Mouse (Mus musculus) G1E-ER4 (cell line): Measurements from ENCODE around the gene Rac2. TPM values are rescaled to one million over a fixed set of nuclear protein-coding genes. Genes with fewer than 3 reads are reported as not detected.

Source experiments
- GATA1 ChIP-seq: IDR thresholded peaks from one replicate; pipeline ENCODE4 v1.8.0; 2012; ENCODE audit warnings: low read length, inconsistent platforms
- polyA plus RNA-seq: library from polyadenylated mRNA; stranded (reverse); fragments of >175 nt; gene quantifications from 2 replicates; pipeline ENCODE4 v1.2.3, GENCODE M21; 2012

Rac2 gene
- polyA plus RNA-seq, 1 experiment: 435 TPM

DNA sequence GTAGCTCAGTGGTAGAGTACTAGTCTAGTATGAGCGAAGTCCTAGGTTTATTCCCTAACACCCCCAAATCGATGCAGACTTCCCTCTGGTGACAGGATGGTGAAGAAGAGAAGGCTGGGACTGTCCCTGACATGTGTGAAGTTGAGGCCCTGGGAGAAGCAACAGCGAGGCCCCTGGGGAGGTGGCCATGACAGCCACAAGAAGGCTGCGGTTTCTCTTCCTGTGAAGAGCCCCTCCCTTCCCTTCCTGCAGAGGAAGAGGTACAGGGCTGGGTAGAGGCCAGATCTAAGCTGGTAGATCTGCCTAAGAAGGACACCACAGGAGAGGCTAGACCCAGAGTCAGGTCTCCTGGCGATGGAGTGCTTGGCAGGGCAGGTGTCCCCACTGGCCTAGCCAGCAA, 8.6 kb downstream of the Rac2 start:
- TF ChIP-seq GATA1: no peak

DNA sequence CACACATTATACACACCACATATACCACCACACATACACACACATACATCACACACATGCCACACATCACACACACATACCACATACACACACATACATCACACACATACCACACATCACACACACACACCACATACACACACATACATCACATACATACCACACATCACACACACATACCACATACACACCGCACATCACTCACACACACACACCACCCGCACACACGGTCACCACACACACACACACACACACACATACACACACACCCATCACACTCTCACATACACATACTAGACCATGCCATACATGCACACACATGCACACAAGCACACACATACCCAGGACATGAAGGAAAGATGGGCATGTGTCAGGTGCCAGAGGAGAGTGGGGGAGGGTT, 9.2 kb downstream of the Rac2 start:
- no peak for TF ChIP-seq GATA1

DNA sequence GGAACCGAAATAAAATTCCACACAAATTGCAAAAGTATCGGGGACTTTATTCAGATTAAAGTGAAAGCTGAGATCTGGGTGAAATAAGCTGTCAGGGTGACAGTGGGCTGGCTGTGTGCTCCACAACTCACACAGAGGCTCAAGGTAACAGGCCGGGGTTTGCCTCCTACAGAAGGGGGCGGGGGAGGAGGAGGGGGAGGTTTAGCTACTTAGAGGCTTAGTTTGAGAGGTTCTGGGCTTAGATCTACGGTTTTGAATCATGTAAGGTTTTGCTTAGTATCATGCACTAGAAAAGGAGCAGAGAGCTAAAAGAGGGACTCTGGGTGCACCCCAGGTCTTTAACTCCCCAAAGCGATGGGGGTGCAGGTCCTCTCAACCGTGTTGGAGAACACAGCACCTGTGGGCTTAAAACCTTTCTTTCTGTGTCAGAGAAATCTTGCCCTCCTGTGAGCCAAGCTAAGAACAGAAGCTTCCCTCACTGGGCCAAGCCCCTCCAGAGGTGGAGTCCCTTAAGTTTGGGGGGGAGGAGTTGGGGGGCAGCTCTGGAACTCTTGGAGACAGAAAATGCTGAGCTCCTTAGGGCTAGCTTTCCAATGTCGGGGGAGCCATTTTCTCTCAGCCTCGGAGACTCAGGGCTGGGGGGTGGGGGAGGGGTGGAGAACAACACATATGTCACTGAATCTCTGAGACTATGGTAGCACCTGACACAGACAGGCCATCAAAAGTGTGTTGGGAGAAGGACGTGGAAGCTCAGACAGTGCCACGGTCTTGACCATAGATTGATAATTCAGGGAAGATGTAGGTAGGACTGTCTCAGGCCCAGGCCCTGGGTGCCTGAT, 13.2 kb downstream of the Rac2 start:
- no peak for TF ChIP-seq GATA1

DNA sequence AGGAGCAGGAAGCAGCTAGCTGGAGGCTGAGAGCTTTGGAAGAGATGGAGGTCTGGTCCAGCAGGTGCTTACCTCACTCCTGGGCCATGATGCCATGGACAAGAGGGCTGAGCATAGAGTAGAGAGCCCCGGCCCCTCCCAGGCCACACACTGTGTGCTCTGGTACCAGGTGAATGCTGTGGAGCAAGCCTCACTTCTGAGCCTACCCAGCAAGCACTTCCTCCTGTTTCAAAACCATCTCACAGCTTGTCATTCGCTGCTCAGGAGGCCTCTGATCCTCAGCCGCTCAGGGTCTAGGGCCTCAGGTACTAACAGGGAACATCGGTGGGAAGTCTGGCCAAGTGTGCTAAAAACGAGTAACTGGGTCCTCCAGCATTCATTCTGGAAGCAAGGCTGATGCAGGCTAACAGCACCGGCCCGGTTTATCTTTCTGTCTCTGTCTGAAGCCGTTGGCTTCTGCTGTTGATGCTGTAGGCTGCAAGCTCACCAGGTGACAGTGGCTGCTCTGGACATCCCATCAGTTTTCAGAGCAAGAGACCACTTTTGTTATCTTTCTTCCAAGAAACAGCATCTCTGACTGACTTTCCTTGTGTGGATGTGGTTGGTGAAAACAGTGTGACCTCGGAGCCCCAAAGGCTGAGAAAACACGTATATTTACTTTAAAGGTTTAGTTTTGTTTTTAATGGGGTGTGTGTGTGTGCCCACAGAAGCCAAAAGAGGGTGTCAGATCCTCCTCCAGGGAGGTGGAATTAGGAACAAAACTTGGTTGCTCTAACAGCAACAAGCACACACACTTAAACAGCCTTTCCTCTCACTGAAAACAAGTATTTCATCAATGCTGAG, 14.7 kb downstream of the Rac2 start:
- no peak for TF ChIP-seq GATA1

DNA sequence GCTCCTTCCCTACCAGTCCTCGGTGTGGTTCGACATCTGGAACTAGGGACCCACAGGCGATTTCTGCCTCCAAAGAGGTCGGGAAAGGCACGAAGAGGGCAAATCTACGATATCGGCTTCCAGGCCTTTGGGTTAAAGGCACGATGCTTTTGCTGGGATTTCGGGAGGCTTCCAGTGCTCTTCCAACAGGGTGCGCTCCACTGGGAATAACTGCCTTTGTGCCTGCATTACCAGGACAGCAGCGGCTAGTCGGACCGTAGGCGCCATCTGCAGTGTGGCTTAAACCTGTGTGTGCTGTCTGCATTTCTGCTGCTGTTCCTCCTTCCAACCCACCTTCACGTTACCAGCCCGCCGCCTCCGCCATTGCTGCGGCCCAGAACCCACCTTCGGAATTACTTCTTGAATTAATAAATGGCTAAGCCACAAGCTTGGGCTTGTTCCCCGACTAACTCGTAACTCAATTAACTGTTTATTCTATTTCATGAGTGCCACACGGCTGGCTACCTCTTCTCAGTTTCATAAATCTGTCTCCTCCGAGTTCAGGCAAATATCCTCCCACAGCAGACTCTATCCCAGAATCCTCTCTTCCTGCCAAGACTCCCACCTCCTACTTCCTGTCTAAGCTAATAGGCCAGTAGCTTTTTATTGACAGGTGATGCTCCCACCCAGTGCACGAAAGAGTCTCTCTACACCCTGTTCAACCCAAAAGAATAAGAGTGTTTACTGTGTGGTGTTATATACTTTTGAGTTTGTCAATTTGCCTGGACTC, 17.9 kb downstream of the Rac2 start:
- TF ChIP-seq GATA1: no peak

DNA sequence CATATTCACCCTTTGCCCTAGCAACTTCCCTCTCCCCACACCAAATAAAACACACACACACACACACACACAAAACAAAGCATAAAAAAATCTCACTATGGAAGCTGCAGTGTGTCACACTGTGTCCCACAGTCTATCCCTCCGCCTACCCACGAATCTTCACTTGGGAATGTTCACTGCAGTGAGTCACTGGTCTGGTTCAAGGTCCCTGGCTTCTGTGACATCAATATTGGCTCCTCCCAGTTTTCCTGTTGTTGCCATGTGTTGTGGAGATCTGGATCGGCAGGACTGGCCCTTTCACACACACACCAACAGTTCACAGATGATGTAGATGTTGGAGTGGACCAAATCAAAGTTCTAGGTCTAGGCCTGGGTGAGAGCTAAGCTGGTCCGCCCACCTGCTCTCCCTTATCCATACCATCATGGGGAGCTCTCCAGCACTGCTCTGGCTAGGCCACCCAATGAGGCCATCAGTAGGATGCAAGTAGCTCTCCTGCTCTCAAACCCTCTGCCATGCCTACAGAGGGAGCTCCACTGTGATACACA, 23.3 kb downstream of the Rac2 start:
- no peak for TF ChIP-seq GATA1

DNA sequence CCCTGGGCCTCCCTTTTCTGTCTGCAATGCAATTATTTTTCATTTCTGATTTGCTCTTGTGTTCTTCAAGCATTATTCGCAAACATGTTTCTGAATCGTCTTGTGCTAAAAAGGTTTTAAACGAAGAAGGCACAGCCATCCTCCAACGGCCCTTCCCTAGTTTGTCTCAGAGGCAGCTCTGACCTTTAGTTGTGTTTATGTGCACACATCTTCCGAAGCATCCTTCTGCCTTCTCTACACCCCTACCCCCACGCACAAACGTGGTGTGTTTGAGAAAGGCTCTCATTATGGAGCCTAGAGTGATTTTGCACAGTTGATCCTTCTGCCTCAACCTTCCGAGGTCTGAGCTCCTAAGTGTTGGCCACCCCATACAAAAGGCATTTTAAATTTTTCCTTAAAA, 23.9 kb downstream of the Rac2 start:
- no peak for TF ChIP-seq GATA1

DNA sequence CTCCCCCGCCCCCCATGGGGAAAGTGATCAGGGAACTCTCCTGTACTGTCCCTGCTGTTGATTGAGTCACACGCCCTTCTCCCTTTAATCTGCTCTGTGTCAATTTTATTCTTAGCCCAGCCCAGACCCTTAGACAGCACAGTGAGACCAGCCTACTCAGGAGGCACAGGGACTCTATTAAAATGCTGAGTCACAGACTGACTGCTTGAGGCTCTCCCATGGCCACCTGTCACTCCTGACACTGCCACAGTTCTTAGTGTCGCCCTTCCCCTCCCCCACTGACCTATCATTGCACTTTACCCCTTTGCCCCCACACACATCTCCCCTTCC, 24.3 kb downstream of the Rac2 start:
- no peak for TF ChIP-seq GATA1

DNA sequence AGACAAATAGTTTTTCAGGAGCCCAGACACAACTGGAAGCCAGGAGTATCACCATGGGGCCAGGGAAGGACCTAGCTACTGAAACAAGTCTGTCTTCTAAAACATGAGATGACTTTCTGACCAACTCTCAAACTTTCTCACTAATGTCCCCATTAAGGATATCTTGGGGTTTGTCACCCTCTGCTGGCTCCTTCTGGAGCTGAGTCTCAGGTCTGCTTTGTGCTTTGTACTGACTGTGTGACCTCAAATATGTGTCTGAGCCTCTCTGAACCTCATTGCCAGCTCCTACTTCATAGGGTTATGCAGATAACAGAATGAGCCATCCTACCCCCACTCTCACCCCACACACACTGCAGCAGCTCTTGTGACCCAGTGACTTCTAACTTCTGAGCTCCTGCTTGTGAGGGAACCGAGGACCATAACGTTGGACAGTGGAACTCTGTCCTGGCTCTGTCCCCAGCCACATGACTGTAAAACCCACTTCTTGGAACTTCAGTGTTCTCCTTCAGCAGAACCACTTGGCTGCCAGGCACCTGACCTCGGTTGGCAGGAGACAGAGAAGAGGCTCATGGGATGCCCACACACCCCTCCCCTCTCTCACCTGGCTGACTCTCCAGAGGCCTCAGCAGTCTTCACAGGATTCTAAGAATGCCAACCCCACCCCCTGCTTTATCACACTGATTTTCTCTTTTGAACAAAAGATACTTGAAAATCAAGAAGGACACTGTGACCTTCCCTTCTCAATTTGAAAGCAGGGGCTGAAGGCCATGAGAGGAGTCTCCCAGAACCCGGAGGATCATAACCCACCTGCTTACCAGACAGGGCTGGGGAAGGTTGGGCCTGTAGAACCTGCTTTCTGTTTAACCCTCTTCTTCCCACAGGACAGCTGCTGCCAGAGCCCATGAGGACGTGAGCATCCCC, 24.9 kb downstream of the Rac2 start:
- no peak for TF ChIP-seq GATA1

DNA sequence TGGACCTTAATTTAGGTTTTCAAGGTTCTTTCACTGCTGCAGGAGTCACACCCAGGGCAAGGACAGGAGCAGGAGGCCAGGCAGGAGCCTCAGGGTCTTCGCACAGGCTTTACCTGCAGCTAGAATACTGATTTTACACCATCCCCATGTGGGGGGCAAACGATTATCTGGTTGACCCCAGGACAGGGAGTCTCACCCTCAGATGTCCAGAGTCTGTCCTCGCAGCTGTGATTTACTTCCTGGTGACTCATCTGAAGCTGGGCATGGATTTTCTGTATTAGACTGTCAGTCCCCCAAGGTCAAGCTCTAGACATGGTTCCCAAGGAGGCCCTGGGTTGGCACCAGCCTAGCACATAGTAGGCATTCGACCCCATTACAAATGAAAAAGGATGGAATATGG, 26.5 kb downstream of the Rac2 start:
- TF ChIP-seq GATA1: no peak

DNA sequence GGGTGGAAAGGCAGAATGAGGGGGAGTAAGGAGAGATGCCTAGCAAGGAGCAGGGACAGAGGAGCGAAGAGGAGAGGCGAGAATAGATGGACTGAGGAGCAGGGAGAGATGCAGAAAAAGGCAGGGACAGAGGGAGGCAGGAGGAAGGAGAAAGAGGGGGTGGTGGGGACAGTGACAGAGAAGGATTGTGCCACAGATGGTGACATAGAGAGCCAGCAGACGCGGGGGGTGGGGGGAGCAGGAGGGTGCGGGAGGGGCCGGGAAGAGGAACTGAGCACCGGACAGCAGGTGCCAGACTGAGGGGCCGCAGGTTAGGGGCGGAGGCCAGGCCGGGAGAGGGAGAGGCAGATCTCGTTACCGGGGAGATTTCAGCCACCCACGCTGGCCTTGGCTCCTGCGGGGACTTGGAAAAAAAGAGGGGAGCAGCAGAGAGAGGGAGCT, 28.0 kb downstream of the Rac2 start, which contains the start of gene Sstr3:
Sstr3 (minus strand) TSS at position 125 of the 441 bp plus-strand sequence.
- TF ChIP-seq GATA1: no peak

DNA sequence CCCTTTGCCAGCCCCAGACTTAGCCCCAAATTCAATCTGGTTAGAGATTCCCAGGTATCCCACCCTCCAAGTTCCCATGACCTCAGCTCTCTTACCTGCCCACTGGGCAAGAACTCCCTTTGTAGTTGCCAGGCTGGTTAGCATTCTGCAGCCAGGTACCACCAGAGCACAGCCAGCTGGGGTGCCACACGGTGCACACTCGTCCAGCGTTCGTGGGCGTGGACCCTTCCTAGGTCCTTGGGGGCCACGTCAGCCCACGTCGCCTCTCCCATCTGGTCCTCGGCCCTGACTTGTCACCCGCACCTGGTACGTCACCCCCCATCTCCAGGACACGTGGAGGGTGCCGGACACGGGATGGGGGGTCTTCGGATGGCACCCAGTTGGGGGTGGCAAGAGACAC, 28.5 kb downstream of the Rac2 start:
- TF ChIP-seq GATA1: no peak

DNA sequence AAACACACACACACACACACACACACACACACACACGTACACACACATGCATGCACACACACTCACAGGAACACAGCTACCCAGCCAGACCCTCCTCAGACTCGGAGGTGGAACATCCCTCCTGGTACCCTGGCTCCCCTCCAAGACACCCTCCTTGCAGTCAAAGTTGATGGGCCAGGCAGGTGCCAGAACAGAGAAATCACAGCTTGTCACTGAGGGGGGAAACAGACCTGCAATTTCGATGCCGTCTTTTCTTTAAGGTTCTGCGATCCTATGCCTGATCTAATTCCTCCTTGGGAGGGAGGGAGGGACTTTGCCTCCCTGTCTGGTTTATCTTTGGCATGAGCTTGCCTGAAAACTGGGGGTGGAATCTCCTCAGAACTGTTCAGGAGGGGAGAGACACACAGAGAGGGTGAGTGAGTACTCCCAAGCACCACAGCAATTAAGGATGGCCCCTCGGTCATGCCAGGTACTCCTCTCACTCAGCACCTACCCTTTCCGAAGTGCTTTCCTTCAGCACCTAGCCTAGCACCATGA, 29.7 kb downstream of the Rac2 start:
- no peak for TF ChIP-seq GATA1

DNA sequence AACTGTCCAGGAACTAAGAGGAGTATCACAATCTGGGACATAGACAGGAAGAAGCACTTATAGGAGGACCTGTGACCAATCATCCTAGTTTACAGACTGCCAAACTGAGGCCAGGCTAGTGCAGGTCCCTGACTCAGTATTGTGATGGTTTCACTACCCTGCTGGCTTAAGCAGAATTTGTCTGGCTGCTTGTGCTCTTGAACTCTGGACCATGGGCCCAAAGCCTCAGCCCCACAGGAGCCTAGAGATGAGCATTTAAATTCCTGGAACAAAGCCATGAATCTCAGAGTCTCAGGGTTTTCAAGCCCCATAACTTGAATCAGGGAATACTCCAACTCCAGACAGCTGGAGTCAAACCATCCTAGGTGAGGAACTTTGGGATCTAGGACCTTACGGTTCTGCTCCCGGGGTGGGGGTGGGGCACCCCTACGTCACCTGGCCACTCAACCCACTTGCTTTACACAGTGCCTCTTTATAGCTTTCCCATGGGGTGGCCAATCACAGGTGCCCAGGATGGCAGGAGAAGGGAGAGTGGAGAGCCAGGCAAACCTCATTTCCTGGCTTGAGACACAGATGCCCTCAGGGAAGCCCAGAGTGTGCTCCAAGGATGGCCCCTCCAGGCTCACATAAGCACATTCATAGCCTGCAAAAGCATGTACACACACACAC, 30.4 kb downstream of the Rac2 start:
- TF ChIP-seq GATA1: no peak
